Mouse (Mus musculus): ENCODE measurements around the gene Wrap73.

- TF ChIP-seq POLR2A (IDR thresholded peaks at IDR 0.05; ENCODE audit: low read depth, low read length) (no peak), CTCF (conservative IDR thresholded peaks at IDR 0.05; ENCODE audit: insufficient read depth, insufficient read length, low read depth, low read length) (no peak)
These were observed 23.0 kb upstream of the Wrap73 start for GRCm38 (mm10) chr4:154119208-154119607.
